Mouse (Mus musculus) limb, embryonic 11.5 days (tissue): ENCODE measurements at regions not wholly inside any gene's neighbourhood (a gene's known extent, or its start where the extent isn't known, plus 50 kb on each side); places are given as distances from the start of the nearest gene placed in this dataset.
A peak's percentile ranks its signal among the peaks of the same experiment; 100 is the strongest.

Experiments used
- ATAC-seq: fragments of 200-750 bp; cut with Nextera tagmentation; 2 replicates; pipeline ENCODE4 v1.8.0; 2017; ENCODE audit warnings: low read depth; ENCODE audit not compliant: insufficient number of reproducible peaks, low FRiP score, low TSS enrichment
- DNase-seq: peaks from one replicate; pipeline ENCODE4 v3.0.0-alpha.2; 2015; ENCODE audit warnings: low spot score
- H3K27ac ChIP-seq: fragments of 300-500 bp; sonication (generic); replicated peaks from 2 replicates; pipeline ENCODE4 v1.5.1; 2014; ENCODE audit warnings: low read depth, mild to moderate bottlenecking, low read length
- H3K27me3 ChIP-seq: fragments of 300-500 bp; sonication (generic); 2 replicates; pipeline ENCODE4 v1.6.1; 2014; ENCODE audit warnings: mild to moderate bottlenecking, low read length, mixed read lengths; ENCODE audit not compliant: control insufficient read depth, insufficient read depth
- H3K36me3 ChIP-seq: fragments of 300-500 bp; sonication (generic); 2 replicates; pipeline ENCODE4 v1.6.1; 2014; ENCODE audit warnings: mild to moderate bottlenecking, low read length, moderate library complexity, mixed read lengths; ENCODE audit not compliant: control insufficient read depth, insufficient read depth
- H3K4me1 ChIP-seq: fragments of 300-500 bp; sonication (generic); 2 replicates; pipeline ENCODE4 v1.6.1; 2014; ENCODE audit warnings: low read length, mixed read lengths; ENCODE audit not compliant: control insufficient read depth, insufficient read depth
- H3K4me2 ChIP-seq: fragments of 300-500 bp; sonication (generic); 2 replicates; pipeline ENCODE4 v1.6.1; 2014; ENCODE audit warnings: low read depth, mild to moderate bottlenecking, moderate library complexity; ENCODE audit not compliant: severe bottlenecking
- H3K4me3 ChIP-seq: fragments of 300-500 bp; sonication (generic); 2 replicates; pipeline ENCODE4 v1.5.1; 2014; ENCODE audit warnings: low read depth, low read length
- H3K9ac ChIP-seq: fragments of 300-500 bp; sonication (generic); 2 replicates; pipeline ENCODE4 v1.6.1; 2014; ENCODE audit warnings: mild to moderate bottlenecking, low read length
- H3K9me3 ChIP-seq: fragments of 300-500 bp; sonication (generic); 2 replicates; pipeline ENCODE4 v1.6.1; 2016; ENCODE audit warnings: low read length; ENCODE audit not compliant: control insufficient read depth
- WGBS: fragments of 180-500 bp; shearing (Covaris S2); extraction: QIAGEN DNeasy Blood & Tissue Kit; methylation state at CpG from one replicate; pipeline ENCODE4 v1.1.7; 2014; 5-methylcytosine and 5-hydroxymethylcytosine counted together

- Histone ChIP-seq H3K4me3 (no peak overlapping the region), H3K4me2 (no peak overlapping the region), H3K27ac (no peak overlapping the region), H3K4me1 (no peaks in the 10 kb centered on the region), H3K36me3 (no peaks in the 10 kb centered on the region), H3K9me3 (no peaks in the 10 kb centered on the region), H3K27me3 (no peaks in the 10 kb centered on the region), H3K9ac (no peak overlapping the region)
- WGBS, result 89% methylated on average over 2 of the region's 2 CpGs
- ATAC-seq (no peak), DNase-seq (no peak)
Observed at GRCm38 (mm10) chr11:25367111-25367510, 843.5 kb downstream of the 5730522E02Rik start.

GRCm38 (mm10) chr11:25365433-25365832 lies 845.1 kb downstream of the 5730522E02Rik start:
- Histone ChIP-seq H3K4me3 (no peak overlapping the region), H3K36me3 (no peaks in the 10 kb centered on the region), H3K4me1 (no peaks in the 10 kb centered on the region), H3K9me3 (no peaks in the 10 kb centered on the region), H3K9ac (no peak overlapping the region), H3K4me2 (no peak overlapping the region), H3K27me3 (no peaks in the 10 kb centered on the region), H3K27ac (no peak overlapping the region)
- no peak for ATAC-seq
- WGBS, result 75% methylated on average over 6 of the region's 6 CpGs
- no peak for DNase-seq

DNA sequence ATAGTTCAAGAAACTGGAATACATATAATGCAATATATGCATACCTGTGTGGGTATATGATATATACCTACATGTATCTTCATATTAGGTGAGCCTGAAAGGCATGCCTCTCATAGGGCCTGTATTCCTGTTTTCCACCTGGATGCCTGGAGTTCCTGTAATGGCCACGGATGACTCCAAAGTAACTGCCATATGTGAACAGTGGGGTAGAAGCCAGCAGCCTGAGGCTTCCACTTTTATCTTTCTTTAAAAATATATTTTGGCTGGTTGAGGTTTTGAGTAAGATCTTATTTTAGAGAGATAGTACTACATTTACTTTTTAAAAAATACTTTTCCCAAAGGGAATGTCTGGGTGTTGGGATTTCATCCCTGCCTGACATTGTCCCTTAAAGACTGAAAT lies 850.8 kb downstream of the 5730522E02Rik start:
- no peaks in the 10 kb centered on the region for H3K4me1 ChIP-seq

DNA sequence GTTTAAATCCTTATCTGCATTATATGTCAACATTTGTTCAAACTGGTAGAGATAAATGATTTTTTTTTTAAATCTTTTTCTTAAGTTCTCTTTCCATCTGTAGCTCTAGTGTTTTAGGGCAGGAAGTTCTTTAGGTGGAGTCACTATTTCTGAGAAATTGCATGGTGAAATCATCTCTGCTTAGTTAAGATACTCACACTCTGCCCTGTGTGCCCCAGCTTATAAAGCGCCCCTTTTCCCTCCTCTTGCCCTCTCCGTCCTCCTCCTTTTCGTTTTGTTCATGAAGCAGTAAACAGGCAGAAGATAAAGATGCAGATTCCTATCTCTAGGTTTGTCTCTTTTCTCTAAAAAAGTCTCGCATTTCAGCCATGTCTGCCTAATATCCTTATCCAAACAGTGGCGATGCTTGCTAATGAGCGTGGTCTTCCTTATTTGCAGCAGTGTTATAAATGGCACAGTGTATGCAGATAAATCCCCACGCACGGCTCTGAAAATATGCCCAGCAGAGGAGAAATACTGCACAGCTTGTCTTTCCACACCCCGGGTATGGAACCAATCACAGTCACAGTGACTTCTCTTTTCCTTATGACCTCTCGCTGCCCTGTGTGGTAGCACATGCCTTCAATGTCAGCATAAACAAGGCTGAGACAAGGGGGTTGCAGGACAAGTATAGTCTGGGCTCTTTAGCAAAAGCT lies 852.7 kb downstream of the 5730522E02Rik start:
- Histone ChIP-seq H3K36me3 (no peaks in the 10 kb centered on the region), H3K9ac (no peak overlapping the region), H3K4me2 (no peak overlapping the region), H3K4me1 (no peaks in the 10 kb centered on the region), H3K27me3 (no peaks in the 10 kb centered on the region), H3K9me3 (no peaks in the 10 kb centered on the region), H3K4me3 (no peak overlapping the region), H3K27ac (no peak overlapping the region)
- 32% methylated on average over 10 of the region's 10 CpGs for WGBS
- peak; percentile 38 for DNase-seq
- ATAC-seq, result no peak

More for the DNA sequence above, 850.8 kb downstream of the 5730522E02Rik start:
- no peak for ATAC-seq
- H3K27me3 ChIP-seq, result no peaks in the 10 kb centered on the region
- no peak overlapping the region for H3K4me3 ChIP-seq
- H3K27ac ChIP-seq, result no peak overlapping the region
- no peak overlapping the region for H3K4me2 ChIP-seq
- no peak for DNase-seq
- no peak overlapping the region for H3K9ac ChIP-seq
- whole genome bisulfite sequencing, result 68% methylated on average over 1 of the region's 1 CpGs
- H3K36me3 ChIP-seq, result no peaks in the 10 kb centered on the region
- H3K9me3 ChIP-seq, result no peaks in the 10 kb centered on the region

GRCm38 (mm10) chr11:25356671-25357586 lies 853.6 kb downstream of the 5730522E02Rik start:
- no peak overlapping the region for H3K4me3 ChIP-seq
- H3K9ac ChIP-seq, result no peak overlapping the region
- WGBS, result 20% methylated on average over 19 of the region's 19 CpGs
- no peaks in the 10 kb centered on the region for H3K27me3 ChIP-seq
- peak overlapping the region; percentile 32 for H3K4me2 ChIP-seq
- ATAC-seq, result no peak
- H3K4me1 ChIP-seq, result no peaks in the 10 kb centered on the region
- H3K36me3 ChIP-seq, result no peaks in the 10 kb centered on the region
- H3K27ac ChIP-seq, result no peak overlapping the region
- H3K9me3 ChIP-seq, result no peaks in the 10 kb centered on the region
- peak; percentile 38 for DNase-seq

- no peaks in the 10 kb centered on the region for H3K4me1 ChIP-seq
- no peaks in the 10 kb centered on the region for H3K27me3 ChIP-seq
- no peak overlapping the region for H3K4me3 ChIP-seq
- H3K36me3 ChIP-seq, result no peaks in the 10 kb centered on the region
- ATAC-seq (no peak), DNase-seq (no peak)
- no peaks in the 10 kb centered on the region for H3K9me3 ChIP-seq
- H3K4me2 ChIP-seq, result no peak overlapping the region
- no peak overlapping the region for H3K9ac ChIP-seq
- 81% methylated on average over 2 of the region's 2 CpGs for WGBS
- no peak overlapping the region for H3K27ac ChIP-seq
Observed at GRCm38 (mm10) chr11:25335667-25336066, 874.9 kb downstream of the 5730522E02Rik start.

- no peaks in the 10 kb centered on the region for H3K27me3 ChIP-seq
- no peaks in the 10 kb centered on the region for H3K4me1 ChIP-seq
- ATAC-seq (no peak), DNase-seq (no peak)
- WGBS, result 84% methylated on average over 4 of the region's 4 CpGs
- no peak overlapping the region for H3K27ac ChIP-seq
- no peak overlapping the region for H3K4me3 ChIP-seq
- H3K9ac ChIP-seq, result no peak overlapping the region
- H3K9me3 ChIP-seq, result no peaks in the 10 kb centered on the region
- H3K4me2 ChIP-seq, result no peak overlapping the region
- no peaks in the 10 kb centered on the region for H3K36me3 ChIP-seq
Observed at GRCm38 (mm10) chr11:25330696-25331095, 879.9 kb downstream of the 5730522E02Rik start.

- Histone ChIP-seq H3K9me3 (no peaks in the 10 kb centered on the region), H3K36me3 (no peaks in the 10 kb centered on the region), H3K9ac (no peak overlapping the region), H3K4me3 (no peak overlapping the region), H3K27ac (no peak overlapping the region), H3K4me1 (no peaks in the 10 kb centered on the region), H3K27me3 (no peaks in the 10 kb centered on the region), H3K4me2 (no peak overlapping the region)
- DNase-seq, result no peak
- no peak for ATAC-seq
Observed at GRCm38 (mm10) chr11:25322426-25322825, 888.1 kb downstream of the 5730522E02Rik start.
